Mouse (Mus musculus) kidney, embryonic 16.5 days (tissue): Measurements from ENCODE around the gene Dnm3. TPM values are rescaled to one million over a fixed set of nuclear protein-coding genes. Genes with fewer than 3 reads are reported as not detected.

ENCODE experiments used
- ATAC-seq: fragments of 200-750 bp; cut with Nextera tagmentation; 2 replicates; pipeline ENCODE4 v1.8.0; 2017; ENCODE audit warnings: moderate TSS enrichment; ENCODE audit not compliant: low FRiP score, low TSS enrichment
- H3K27ac ChIP-seq: fragments of 300-500 bp; sonication (generic); 2 replicates; pipeline ENCODE4 v1.5.1; 2014; ENCODE audit warnings: low read length
- H3K27me3 ChIP-seq: fragments of 300-500 bp; sonication (generic); 2 replicates; pipeline ENCODE4 v1.6.1; 2014; ENCODE audit warnings: low read length, control low read depth, mixed read lengths; ENCODE audit not compliant: insufficient read depth
- H3K36me3 ChIP-seq: fragments of 300-500 bp; sonication (generic); 2 replicates; pipeline ENCODE4 v1.6.1; 2014; ENCODE audit warnings: low read length, control low read depth, mixed read lengths; ENCODE audit not compliant: insufficient read depth
- H3K4me1 ChIP-seq: fragments of 300-500 bp; sonication (generic); 2 replicates; pipeline ENCODE4 v1.6.1; 2014; ENCODE audit warnings: low read length, control low read depth, mixed read lengths; ENCODE audit not compliant: insufficient read depth
- H3K4me2 ChIP-seq: fragments of 300-500 bp; sonication (generic); replicated peaks from 2 replicates; pipeline ENCODE4 v1.6.1; 2014; ENCODE audit warnings: low read depth, low read length
- H3K4me3 ChIP-seq: fragments of 300-500 bp; sonication (generic); 2 replicates; pipeline ENCODE4 v1.5.1; 2014; ENCODE audit warnings: mild to moderate bottlenecking, low read length
- H3K9ac ChIP-seq: fragments of 300-500 bp; sonication (generic); replicated peaks from 2 replicates; pipeline ENCODE4 v1.6.1; 2014; ENCODE audit warnings: low read length
- H3K9me3 ChIP-seq: fragments of 300-500 bp; sonication (generic); 2 replicates; pipeline ENCODE4 v1.6.1; 2016; ENCODE audit warnings: low read length, control low read depth
- WGBS: fragments of 180-500 bp; shearing (Covaris S2); extraction: QIAGEN DNeasy Blood & Tissue Kit; methylation state at CpG from one replicate; pipeline ENCODE4 v1.1.7; 2014; 5-methylcytosine and 5-hydroxymethylcytosine counted together
- polyA plus RNA-seq: library from polyadenylated mRNA; unstranded; fragments of >200 nt; fragmentation: Nextera tagmentation; extraction: Ambion mirVana; gene quantifications from 2 replicates; pipeline ENCODE4 v1.2.1, GENCODE M21; 2015

Dnm3 gene
- polyA plus RNA-seq, 1 experiment from 2014 or later: 6.8 TPM

DNA sequence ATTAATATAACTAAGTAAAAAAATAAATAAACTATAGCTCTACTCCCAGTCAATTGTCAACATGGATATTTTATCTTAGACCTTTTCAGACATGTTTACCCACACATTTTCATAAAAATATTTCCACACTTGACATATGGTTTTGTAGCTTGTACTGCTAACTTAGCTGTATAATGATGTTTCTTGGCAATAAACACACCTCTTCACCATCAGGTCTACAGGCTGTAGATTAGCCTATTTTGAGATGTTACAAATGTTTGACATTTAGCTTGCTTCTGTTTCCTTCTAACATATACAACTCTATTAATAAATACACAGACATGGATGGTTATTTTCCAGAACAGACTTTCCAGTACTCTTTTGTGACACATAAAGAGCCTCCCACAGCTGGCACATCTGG is 38.3 kb downstream of the Dnm3 start:
- no peak overlapping the region for H3K4me3 ChIP-seq
- no peak overlapping the region for H3K27ac ChIP-seq
- ATAC-seq: no peak
- no peak overlapping the region for H3K9ac ChIP-seq
- H3K4me1 ChIP-seq: no peaks in the 10 kb centered on the region
- no peaks in the 10 kb centered on the region for H3K36me3 ChIP-seq
- H3K4me2 ChIP-seq: no peak overlapping the region
- no peaks in the 10 kb centered on the region for H3K27me3 ChIP-seq
- no peaks in the 10 kb centered on the region for H3K9me3 ChIP-seq

DNA sequence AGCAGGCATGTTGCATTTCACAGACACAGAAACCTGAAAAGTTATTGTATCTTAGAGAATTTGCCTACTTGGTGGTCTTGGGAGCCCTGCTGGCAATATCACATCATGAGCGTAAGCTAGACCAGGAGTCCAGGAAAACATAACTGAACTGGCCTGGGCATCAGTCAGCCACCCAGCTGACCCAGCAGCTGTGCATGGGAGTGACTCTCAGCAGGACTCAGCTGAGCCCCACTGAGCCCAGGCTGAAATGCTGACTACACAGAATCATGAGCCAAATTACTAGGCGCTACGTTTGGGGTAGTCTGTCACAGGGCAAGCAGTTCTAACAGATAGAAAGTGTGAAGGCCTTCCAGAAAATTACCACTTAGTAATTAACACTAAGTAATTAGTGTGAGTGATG is 41.2 kb downstream of the Dnm3 start:
- Histone ChIP-seq H3K9ac (no peak overlapping the region), H3K4me1 (no peaks in the 10 kb centered on the region), H3K27me3 (no peaks in the 10 kb centered on the region), H3K27ac (no peak overlapping the region), H3K4me3 (no peak overlapping the region), H3K9me3 (no peaks in the 10 kb centered on the region), H3K36me3 (no peaks in the 10 kb centered on the region), H3K4me2 (no peak overlapping the region)
- ATAC-seq: no peak
- 78% methylated on average over 3 of the region's 3 CpGs for WGBS

DNA sequence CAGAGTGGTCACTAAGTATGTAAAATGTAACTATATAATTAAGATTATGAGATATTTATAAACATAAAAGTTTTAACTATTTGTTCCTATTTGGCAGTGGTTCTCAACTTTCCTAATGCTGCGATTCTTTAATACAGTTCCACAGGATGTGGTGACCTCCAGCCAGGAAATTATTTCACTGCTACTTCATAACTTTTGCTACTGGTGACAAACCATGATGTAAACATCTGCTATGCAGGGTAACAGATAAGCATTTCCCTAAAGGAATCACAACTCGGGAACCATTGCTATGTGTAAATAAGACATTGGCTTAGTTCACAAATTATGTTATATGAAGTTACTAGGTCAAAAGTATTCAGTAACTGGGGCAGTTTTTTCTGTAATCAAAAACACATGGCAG is 48.9 kb downstream of the Dnm3 start:
- Histone ChIP-seq H3K27ac (no peak overlapping the region), H3K4me1 (no peaks in the 10 kb centered on the region), H3K27me3 (no peaks in the 10 kb centered on the region), H3K36me3 (no peaks in the 10 kb centered on the region), H3K9ac (no peak overlapping the region), H3K4me2 (no peak overlapping the region), H3K4me3 (no peak overlapping the region), H3K9me3 (no peaks in the 10 kb centered on the region)
- 56% methylated on average over 2 of the region's 2 CpGs for WGBS
- no peak for ATAC-seq

DNA sequence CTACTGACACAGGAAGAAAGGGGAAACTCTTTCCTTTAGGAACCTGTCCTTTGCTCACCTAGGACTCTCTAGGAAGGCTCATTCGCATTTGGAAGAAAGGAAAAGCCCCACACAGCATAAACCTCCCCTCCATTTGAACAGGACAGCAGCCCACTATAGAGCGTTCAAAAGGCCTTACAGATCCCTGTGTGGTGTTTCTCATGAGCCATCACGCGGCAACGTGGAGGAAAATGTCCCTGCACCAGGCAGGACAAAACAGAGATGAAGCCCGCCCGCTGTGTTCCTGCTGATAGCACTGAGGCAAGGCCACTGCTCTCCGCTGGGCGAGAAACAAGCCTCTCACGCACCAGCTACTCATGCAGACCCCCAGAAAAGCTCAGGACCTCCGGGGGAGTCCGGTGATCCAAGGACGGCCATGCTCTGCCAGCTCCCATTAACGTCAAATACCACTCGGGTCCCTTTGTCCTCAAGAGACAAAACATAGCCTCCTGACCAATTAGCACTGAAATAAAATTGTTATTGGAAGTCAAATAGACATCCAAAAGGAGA is 51.8 kb downstream of the Dnm3 start:
- Histone ChIP-seq H3K4me3 (no peak overlapping the region), H3K27me3 (no peaks in the 10 kb centered on the region), H3K36me3 (no peaks in the 10 kb centered on the region), H3K4me1 (no peaks in the 10 kb centered on the region), H3K9ac (no peak overlapping the region), H3K27ac (no peak overlapping the region), H3K4me2 (no peak overlapping the region), H3K9me3 (no peaks in the 10 kb centered on the region)
- no peak for ATAC-seq
- WGBS: 69% methylated on average over 15 of the region's 15 CpGs

DNA sequence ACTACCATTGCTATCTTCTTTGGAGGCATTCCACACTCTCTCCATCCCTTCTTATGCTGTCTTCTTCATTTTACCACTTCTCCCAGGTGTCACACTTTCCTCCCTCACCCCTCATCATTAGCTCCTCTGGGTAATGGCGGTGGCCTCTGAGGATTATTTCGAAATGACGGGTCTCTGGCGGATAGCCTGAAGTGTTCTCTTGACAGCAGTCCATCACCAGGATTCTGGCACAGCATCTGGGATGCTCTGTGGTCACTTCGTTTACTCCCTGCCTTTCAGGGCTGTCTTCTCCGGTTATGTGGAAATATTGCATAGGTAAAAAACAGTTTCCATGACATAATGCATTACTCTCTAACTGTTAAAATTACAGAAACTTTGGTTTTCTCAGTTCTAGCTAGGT is 55.0 kb downstream of the Dnm3 start:
- no peak overlapping the region for H3K27ac ChIP-seq
- H3K36me3 ChIP-seq: no peaks in the 10 kb centered on the region
- no peak for ATAC-seq

DNA sequence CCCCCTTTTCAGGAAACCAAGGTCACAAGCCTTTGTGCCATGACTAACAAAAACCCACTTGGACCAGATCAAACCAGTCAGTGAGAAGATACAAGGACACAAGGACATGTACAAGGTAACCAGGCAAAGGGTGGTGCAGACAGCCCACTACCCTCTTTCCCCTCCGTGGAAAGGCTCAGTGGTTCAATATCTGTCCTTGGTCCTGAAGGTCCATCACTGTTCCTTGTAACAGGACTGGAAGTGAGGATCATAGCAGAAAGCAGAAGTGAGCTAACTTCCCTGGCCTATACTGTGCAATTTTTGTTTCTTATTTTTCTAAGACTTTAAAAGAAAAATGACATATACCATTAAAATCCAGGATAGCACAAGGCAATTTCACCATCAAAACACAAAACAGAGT is 64.0 kb downstream of the Dnm3 start:
- no peak overlapping the region for H3K4me3 ChIP-seq
- WGBS: 9% methylated on average over 1 of the region's 1 CpGs
- ATAC-seq: no peak
- no peaks in the 10 kb centered on the region for H3K36me3 ChIP-seq
- H3K4me2 ChIP-seq: no peak overlapping the region
- H3K4me1 ChIP-seq: no peaks in the 10 kb centered on the region
- H3K9me3 ChIP-seq: no peaks in the 10 kb centered on the region
- H3K27me3 ChIP-seq: no peaks in the 10 kb centered on the region
- H3K27ac ChIP-seq: no peak overlapping the region
- no peak overlapping the region for H3K9ac ChIP-seq

More for the DNA sequence above, 55.0 kb downstream of the Dnm3 start:
- Histone ChIP-seq H3K9ac (no peak overlapping the region), H3K4me3 (no peak overlapping the region), H3K9me3 (no peaks in the 10 kb centered on the region), H3K27me3 (no peaks in the 10 kb centered on the region), H3K4me1 (no peaks in the 10 kb centered on the region), H3K4me2 (no peak overlapping the region)
- WGBS: 81% methylated on average over 6 of the region's 6 CpGs

DNA sequence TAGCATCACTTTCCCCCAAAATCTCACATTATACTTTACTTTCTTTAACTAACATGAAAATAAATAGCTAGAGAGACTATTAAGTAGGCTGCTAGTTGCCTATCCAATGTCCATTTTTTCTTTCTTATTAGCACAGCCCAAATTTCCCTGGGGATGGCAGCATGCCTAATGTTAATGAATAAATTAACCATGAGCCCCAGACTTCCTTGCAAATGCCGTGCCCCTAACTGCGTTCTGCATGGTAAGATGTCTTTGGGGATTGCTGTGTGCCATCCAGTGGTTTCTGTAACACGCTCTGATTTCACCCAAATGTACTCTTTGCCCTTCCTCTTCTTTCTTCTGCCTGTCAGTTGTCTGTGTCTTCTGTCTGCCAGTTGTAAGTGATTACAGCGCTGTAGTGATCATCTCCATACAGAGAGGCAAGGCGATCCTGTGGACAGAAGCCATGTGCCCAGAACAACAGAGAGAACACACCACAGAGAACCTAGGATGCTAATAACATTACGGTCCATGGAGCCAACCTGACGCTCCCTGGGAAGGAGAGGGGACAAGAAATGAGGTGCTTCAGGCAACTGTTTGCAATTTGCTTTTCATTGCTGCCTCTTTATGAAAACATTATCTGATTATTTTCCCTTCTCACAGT is 64.9 kb downstream of the Dnm3 start:
- Histone ChIP-seq H3K4me1 (no peaks in the 10 kb centered on the region), H3K27ac (no peak overlapping the region), H3K4me3 (no peak overlapping the region), H3K36me3 (no peaks in the 10 kb centered on the region), H3K27me3 (no peaks in the 10 kb centered on the region), H3K4me2 (no peak overlapping the region), H3K9ac (no peak overlapping the region), H3K9me3 (no peaks in the 10 kb centered on the region)
- WGBS: 76% methylated on average over 7 of the region's 7 CpGs
- ATAC-seq: no peak

DNA sequence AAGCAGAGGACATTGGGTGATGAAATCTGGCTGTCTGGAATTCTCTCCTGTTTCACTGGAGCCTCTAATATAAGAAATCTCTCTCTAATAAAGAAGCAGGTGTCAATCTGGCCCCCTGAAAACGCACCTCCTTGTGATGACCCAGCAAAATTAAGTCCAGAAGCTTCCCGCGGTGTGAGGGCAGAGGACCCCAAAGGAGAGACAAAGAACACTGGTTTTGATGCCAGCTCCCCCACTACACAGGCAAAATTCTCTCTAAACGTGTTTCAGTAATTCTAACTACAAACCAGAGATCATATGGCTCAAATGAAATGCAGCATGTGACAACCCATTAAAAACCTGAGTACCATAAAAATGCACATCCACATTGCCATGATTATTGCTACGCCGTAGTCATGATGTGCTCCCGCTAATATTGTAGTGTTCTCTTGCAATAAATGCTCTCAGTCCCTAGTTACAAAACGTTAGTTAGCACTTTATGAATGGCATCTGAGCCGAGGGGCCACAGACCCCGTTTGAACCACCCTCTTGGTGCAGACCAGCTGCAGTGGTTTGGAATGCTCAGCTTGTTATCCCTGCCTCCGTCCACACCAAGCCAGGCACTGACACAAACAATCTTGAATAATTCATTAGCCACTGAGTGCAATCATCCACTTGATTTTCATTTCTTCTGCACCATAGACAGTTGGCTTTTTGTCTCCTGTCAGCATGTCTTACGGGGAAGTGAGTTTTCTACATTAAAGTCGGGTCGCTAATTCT is 67.4 kb downstream of the Dnm3 start:
- no peak overlapping the region for H3K9ac ChIP-seq
- no peaks in the 10 kb centered on the region for H3K36me3 ChIP-seq
- H3K27ac ChIP-seq: no peak overlapping the region
- H3K4me1 ChIP-seq: no peaks in the 10 kb centered on the region
- no peak overlapping the region for H3K4me2 ChIP-seq
- no peak for ATAC-seq
- H3K9me3 ChIP-seq: no peaks in the 10 kb centered on the region
- WGBS: 81% methylated on average over 14 of the region's 14 CpGs
- H3K27me3 ChIP-seq: no peaks in the 10 kb centered on the region
- H3K4me3 ChIP-seq: no peak overlapping the region

DNA sequence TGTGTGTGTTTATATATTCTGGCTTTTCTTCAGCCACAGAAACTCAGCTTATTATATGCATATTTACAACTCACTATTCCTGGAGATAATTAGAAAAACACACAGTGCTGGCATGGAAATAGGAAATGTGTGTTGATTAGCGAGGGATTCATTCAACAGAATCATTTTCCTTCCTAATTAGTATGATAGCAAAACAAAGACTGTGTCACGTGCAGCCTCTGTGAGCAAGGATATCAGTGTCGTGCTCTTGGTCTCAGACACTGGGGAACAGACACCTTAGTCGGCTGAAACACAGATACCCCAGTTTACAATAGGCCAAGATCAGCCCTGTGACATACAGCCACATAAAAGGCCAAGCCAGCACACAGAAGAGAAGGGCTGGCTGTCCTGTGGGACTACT is 83.3 kb downstream of the Dnm3 start:
- Histone ChIP-seq H3K27ac (no peak overlapping the region), H3K4me2 (no peak overlapping the region)
- 40% methylated on average over 4 of the region's 4 CpGs for WGBS

DNA sequence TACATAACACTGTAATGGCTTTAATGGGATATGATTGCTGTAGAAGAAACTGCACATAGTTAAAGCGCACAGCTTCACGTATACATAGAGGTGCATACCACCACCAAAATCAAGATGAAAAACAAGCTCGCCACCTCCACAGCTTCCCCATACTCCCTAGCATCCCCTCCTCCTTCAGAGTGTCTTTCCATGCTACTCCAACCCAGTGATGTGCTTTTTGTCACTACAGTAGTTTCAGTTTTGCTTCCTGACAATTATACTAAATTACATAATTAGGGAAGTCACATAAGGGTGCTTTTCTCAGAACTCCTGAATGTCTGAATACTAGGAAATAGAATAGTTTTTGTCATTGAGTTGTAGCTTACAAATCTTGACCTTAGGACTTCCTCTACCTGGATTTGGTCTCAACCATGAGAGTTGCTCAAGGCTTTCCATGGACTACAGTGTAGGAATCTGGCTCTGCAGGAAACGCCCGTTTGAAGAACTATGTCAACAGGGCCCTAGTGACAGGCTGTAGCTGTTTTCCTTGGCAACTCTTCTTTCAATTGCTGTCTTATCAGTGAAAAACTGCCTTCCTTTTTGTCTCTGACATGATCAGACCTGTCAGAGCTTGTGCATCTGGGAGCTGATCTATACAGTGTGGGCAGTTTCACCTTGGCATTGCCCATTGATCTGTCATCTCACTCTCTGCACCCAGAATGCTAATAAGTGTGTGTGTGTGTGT is 89.2 kb downstream of the Dnm3 start:
- no peaks in the 10 kb centered on the region for H3K9me3 ChIP-seq
- H3K9ac ChIP-seq: no peak overlapping the region
- H3K36me3 ChIP-seq: no peaks in the 10 kb centered on the region
- ATAC-seq: no peak
- H3K4me1 ChIP-seq: no peaks in the 10 kb centered on the region
- H3K27ac ChIP-seq: no peak overlapping the region
- H3K4me2 ChIP-seq: no peak overlapping the region
- H3K4me3 ChIP-seq: no peak overlapping the region
- 73% methylated on average over 5 of the region's 5 CpGs for WGBS
- H3K27me3 ChIP-seq: no peaks in the 10 kb centered on the region

More for the DNA sequence above, 83.3 kb downstream of the Dnm3 start:
- no peaks in the 10 kb centered on the region for H3K4me1 ChIP-seq
- H3K27me3 ChIP-seq: no peaks in the 10 kb centered on the region
- no peaks in the 10 kb centered on the region for H3K9me3 ChIP-seq
- H3K4me3 ChIP-seq: no peak overlapping the region
- no peak overlapping the region for H3K9ac ChIP-seq
- H3K36me3 ChIP-seq: no peaks in the 10 kb centered on the region
- no peak for ATAC-seq
